Mouse (Mus musculus): ENCODE measurements around the gene Rab3d.

Gene Rab3d

DNA sequence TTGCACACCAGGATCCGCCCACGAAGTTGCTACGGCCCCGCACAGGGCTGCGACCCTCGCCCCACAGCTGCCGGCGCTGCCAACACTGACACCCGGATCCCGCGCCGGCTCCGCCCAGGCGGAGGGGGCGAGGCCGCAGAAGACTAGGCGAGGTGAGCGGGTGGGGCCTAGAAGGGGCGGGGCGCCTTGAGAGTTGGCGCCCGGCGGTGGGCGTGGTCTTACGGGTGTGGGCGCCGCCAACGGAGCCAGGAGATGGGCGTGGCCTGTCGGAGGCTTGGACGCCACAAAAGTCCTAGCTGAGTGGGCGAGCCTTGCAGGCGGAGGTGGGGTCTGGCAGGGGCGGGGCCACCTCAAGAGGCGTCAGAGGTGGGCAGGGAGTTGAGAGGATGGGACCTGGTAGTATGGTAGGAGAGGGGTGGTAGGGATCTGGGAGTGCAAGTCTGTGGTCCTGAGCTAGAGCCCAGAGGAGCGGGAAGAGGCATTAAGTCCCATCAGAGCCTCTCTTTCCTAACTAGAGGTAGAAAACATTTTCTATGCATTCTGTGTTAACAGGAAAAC, at the start of gene Rab3d:
Rab3d (minus strand) TSS at position 158 of the 558 bp plus-strand sequence.
- TF ChIP-seq GATA4 (IDR thresholded peaks at IDR 0.05; ENCODE audit: insufficient replicate concordance, low read length) = no peak

DNA sequence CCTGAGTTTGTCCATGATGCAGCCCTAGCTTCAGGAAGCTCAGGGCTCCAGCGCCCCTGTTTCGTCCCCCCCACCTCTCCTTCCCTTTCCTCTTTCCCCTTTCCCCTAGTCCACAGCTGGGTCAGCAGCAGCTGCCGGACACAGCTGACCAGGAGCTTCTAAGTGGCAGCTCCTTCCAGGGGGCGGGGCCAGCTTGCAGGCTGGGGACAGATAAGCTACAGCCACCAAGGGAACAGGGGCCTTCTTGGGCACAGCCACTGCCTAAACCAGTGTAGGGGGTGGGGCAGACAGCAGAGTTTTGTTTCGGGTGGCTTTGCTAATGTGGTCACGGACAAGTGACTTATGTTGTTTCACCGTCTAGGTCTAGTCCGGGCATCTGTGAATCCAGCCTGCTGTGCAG, 45.4 kb upstream of the Rab3d start, which contains the start of gene Epor:
Epor (minus strand) TSS at position 90 of the 400 bp plus-strand sequence.
- TF ChIP-seq GATA4 (IDR thresholded peaks at IDR 0.05; ENCODE audit: insufficient replicate concordance, low read length) = no peak; the same call in 1 of the 2 replicates

- TF ChIP-seq GATA4 (IDR thresholded peaks at IDR 0.05; ENCODE audit: insufficient replicate concordance, low read length) = peak; percentile 52; the same call in 1 of the 2 replicates
Measured at GRCm38 (mm10) chr9:21962416-21963059, 44.5 kb upstream of the Rab3d start.

- TF ChIP-seq GATA4 (IDR thresholded peaks at IDR 0.05; ENCODE audit: insufficient replicate concordance, low read length) = no peak
Measured at GRCm38 (mm10) chr9:21962010-21962409, 44.0 kb upstream of the Rab3d start.

DNA sequence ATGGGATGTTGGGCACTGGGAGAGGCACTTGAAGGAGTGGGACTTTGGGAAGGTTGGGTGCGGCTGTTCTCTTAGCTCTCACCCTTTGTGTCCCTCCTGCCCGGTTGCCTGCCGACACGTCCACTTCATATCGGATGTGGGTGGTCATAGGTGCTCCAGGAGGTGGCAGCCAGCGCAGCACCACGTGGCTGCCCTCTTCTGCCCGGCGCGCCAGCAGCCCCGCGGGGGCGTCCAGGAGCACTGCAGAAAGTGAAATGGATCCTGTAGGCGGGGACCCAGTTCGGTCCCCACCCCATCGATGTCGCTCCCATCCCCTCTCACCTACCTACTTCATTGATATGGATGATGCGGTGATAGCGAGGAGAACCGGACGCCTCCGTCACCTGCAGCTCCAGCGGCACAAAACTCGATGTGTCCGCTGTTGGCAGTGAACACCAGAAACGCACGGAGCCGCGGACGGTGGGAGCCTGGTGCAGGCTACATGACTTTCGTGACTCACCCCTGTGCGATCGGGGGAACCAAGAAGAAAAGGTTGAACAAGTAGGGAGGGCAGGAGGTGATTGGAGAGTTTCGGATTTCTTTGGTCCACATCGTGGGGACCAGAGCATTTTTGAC, 43.5 kb upstream of the Rab3d start:
- no peak for TF ChIP-seq GATA4 (IDR thresholded peaks at IDR 0.05; ENCODE audit: insufficient replicate concordance, low read length)

- no peak for TF ChIP-seq GATA4 (IDR thresholded peaks at IDR 0.05; ENCODE audit: insufficient replicate concordance, low read length)
Measured at GRCm38 (mm10) chr9:21960558-21961208, 42.7 kb upstream of the Rab3d start.

- no peak for TF ChIP-seq GATA4 (IDR thresholded peaks at IDR 0.05; ENCODE audit: insufficient replicate concordance, low read length)
Measured at GRCm38 (mm10) chr9:21960135-21960534, 42.1 kb upstream of the Rab3d start.

DNA sequence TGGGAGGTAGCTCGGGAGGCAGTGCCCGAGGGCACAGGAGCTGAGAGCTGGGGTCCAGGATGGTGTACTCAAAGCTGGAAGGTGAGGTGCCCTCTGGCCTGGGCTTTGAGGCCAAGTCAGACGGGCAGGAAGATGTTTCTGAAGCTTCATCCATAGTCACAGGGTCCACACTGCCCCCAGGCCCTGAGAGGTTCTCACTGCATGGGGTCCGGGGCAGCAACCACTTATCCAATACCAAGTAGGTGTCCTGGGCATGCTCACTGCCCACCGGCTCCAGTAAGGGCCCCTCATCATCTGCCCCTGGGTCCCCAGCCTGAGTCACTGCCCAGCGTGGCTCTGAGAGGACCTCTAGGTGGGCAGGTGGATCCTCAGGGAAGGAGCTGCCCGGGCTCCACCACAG, 41.3 kb upstream of the Rab3d start:
- TF ChIP-seq GATA4 (IDR thresholded peaks at IDR 0.05; ENCODE audit: insufficient replicate concordance, low read length) = no peak

- TF ChIP-seq GATA4 (IDR thresholded peaks at IDR 0.05; ENCODE audit: insufficient replicate concordance, low read length) = no peak
Measured at GRCm38 (mm10) chr9:21958372-21958771, 40.4 kb upstream of the Rab3d start.

- no peak for TF ChIP-seq GATA4 (IDR thresholded peaks at IDR 0.05; ENCODE audit: insufficient replicate concordance, low read length)
Measured at GRCm38 (mm10) chr9:21955570-21956281, 37.7 kb upstream of the Rab3d start, which contains the start of gene Swsap1. Gene Swsap1, plus strand, starts transcription at chr9:21955755.

GRCm38 (mm10) chr9:21955225-21955569, 37.2 kb upstream of the Rab3d start:
- no peak for TF ChIP-seq GATA4 (IDR thresholded peaks at IDR 0.05; ENCODE audit: insufficient replicate concordance, low read length)

DNA sequence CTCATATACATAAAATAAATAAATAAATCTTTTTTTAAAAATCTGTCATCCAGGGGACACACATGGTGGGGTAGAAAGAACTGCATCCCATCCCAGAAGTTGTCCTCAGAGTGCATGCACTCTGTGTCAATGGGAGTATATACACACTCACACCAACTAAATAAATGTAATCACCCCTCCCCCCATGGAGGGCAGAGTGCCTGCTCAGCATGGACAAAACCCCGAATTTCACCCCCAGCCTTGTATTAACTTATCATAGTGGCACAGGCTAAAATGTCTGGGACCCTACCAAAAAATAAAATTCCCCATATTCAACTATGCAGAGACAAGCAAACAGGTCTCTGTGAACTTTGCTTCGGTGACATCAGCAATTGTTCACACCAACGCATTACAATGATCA, 36.6 kb upstream of the Rab3d start:
- TF ChIP-seq GATA4 (IDR thresholded peaks at IDR 0.05; ENCODE audit: insufficient replicate concordance, low read length) = no peak

- no peak for TF ChIP-seq GATA4 (IDR thresholded peaks at IDR 0.05; ENCODE audit: insufficient replicate concordance, low read length)
Measured at GRCm38 (mm10) chr9:21953600-21953999, 35.6 kb upstream of the Rab3d start.

GRCm38 (mm10) chr9:21951977-21952376, 34.0 kb upstream of the Rab3d start:
- no peak for TF ChIP-seq GATA4 (IDR thresholded peaks at IDR 0.05; ENCODE audit: insufficient replicate concordance, low read length)

DNA sequence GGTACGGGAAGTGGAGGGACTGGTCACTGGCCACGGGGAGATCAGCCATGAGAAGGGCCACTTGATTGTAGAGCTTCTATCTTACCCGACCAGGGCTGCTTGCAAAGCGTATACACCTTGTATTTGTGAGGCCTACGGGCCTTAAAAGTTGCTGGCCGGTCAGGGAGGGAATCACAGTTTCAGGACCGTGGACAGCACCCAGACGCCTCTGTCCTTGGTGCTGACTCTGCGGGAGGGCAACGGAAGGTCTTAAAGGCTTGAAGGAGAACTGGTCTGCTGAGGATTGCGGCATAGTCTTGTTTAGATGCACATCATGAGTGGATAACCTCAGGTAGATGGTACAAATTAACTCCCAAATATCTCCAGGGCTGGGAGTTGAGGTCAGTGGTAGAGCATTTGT, 32.3 kb upstream of the Rab3d start:
- no peak for TF ChIP-seq GATA4 (IDR thresholded peaks at IDR 0.05; ENCODE audit: insufficient replicate concordance, low read length)
